ENCODE assay signal across 16 mouse cellular contexts in genomic region chr12:3283829-3284440, GRCm38 (mm10). TPM values are rescaled to one million over a fixed set of nuclear protein-coding genes. Genes with fewer than 3 reads are reported as not detected.
DNase-seq lines count a peak whose midpoint lies in the region; ATAC-seq and TF ChIP-seq lines count a peak whose summit lies in the region.
"Had no signal": no experiment of that assay in that cellular context is flagged by ENCODE, and none has a peak within 500 bp of the region (broad histone marks: within the 10 kb centered on the region; RNA-seq: fewer than 3 reads in every experiment).

No protein-coding gene starts in this region.

- peak overlapping the region; percentile 96 for H3K27ac ChIP-seq in MEL (ENCODE audit: control insufficient read depth, low read depth, low read length)
- peak overlapping the region; percentile 90 for H3K27ac ChIP-seq in liver, embryonic 12.5 days
- H3K27ac ChIP-seq in thymus, adult 2 months (ENCODE audit: control insufficient read depth, insufficient read depth, low read length): no peak overlapping the region
- H3K27ac ChIP-seq: embryonic facial prominence, embryonic 12.5 days; kidney, embryonic 15.5 days; limb, embryonic 15.5 days had no signal

- H3K9me3 ChIP-seq in megakaryocyte, embryonic 14.5 days: no peaks in the 10 kb centered on the region
- no peaks in the 10 kb centered on the region for H3K9me3 ChIP-seq in MEL (replicated peaks; ENCODE audit: insufficient read depth, low read length)
- H3K9me3 ChIP-seq in liver, embryonic 12.5 days (replicated peaks): no peaks in the 10 kb centered on the region
- H3K9me3 ChIP-seq: embryonic facial prominence, embryonic 12.5 days; kidney, embryonic 15.5 days; limb, embryonic 15.5 days had no signal

- no peak overlapping the region for H3K9ac ChIP-seq in MEL (ENCODE audit: control insufficient read depth, low read depth, low read length, poor library complexity, severe bottlenecking)
- H3K9ac ChIP-seq in liver, embryonic 12.5 days: peak overlapping the region; percentile 36
- H3K9ac ChIP-seq: embryonic facial prominence, embryonic 12.5 days; forebrain, postnatal 0 days; kidney, embryonic 15.5 days; limb, embryonic 15.5 days had no signal

- no peak for TF ChIP-seq RAD21 in MEL (IDR thresholded peaks at IDR 0.05; ENCODE audit: low read depth, low read length)

- DNase-seq in MEL (ENCODE audit: low read depth, low spot score): peak; percentile 70
- DNase-seq in cerebellum, postnatal 36 days: no peak
- no peak for DNase-seq in thymus, adult 2 months
- DNase-seq in gastrocnemius, postnatal 10 days: no peak
- DNase-seq: cerebellum, adult 2 months; forebrain, postnatal 0 days; heart, postnatal 10 days; lung, postnatal 10 days; right cerebral cortex, postnatal 14 days had no signal

- peaks cover 80% of the 10 kb centered on the region for H3K4me1 ChIP-seq in megakaryocyte, embryonic 14.5 days
- H3K4me1 ChIP-seq in MEL (ENCODE audit: control insufficient read depth in 1 of 2, insufficient read depth in 2 of 2, low read length in 2 of 2): peaks cover 22 to 37% of the 10 kb centered on the region in 2 experiments
- peaks cover 95% of the 10 kb centered on the region for H3K4me1 ChIP-seq in liver, embryonic 12.5 days
- H3K4me1 ChIP-seq in thymus, adult 2 months (replicated peaks; ENCODE audit: control insufficient read depth, insufficient read depth, low read length): no peaks in the 10 kb centered on the region
- H3K4me1 ChIP-seq: embryonic facial prominence, embryonic 12.5 days; kidney, embryonic 15.5 days; limb, embryonic 15.5 days had no signal

- no peak for ATAC-seq in megakaryocyte, adult 5-6 weeks (ENCODE audit: poor library complexity, severe bottlenecking)
- ATAC-seq in liver, embryonic 12.5 days: peak; percentile 49
- ATAC-seq in megakaryocyte-erythroid progenitor cell, adult 5-6 weeks (replicated peaks; ENCODE audit: low FRiP score, low TSS enrichment, poor library complexity, severe bottlenecking): peak; percentile 44
- ATAC-seq: forebrain, postnatal 0 days had no signal

- WGBS in liver, embryonic 12.5 days (ENCODE audit: insufficient replicate concordance): 33% methylated on average over 4 of the region's 4 CpGs
- WGBS in thymus, adult 2 months: 79% methylated on average over 4 of the region's 4 CpGs

- no peak for TF ChIP-seq POLR2A in MEL (IDR thresholded peaks at IDR 0.05; ENCODE audit: control insufficient read depth in 1 of 2, insufficient read depth in 1 of 2, low read depth in 1 of 2, low read length in 2 of 2, poor library complexity in 1 of 2)
- TF ChIP-seq POLR2A in thymus, adult 2 months (IDR thresholded peaks at IDR 0.05; ENCODE audit: control insufficient read depth, extremely low read depth, insufficient read depth, low read length, poor library complexity): no peak

- H3K79me2 ChIP-seq in MEL (ENCODE audit: control insufficient read depth, insufficient read depth, low read length, poor library complexity): peaks cover 58% of the 10 kb centered on the region

- H3K36me3 ChIP-seq in megakaryocyte, embryonic 14.5 days (replicated peaks; ENCODE audit: low read length): peaks cover 22% of the 10 kb centered on the region
- H3K36me3 ChIP-seq in MEL (ENCODE audit: control insufficient read depth in 1 of 2, insufficient read depth in 2 of 2, low read length in 2 of 2): peaks cover 3 to 69% of the 10 kb centered on the region in 2 experiments; a peak in 3 of 4 replicates
- H3K36me3 ChIP-seq in liver, embryonic 12.5 days: peaks cover 19% of the 10 kb centered on the region
- H3K36me3 ChIP-seq in thymus, adult 2 months (ENCODE audit: control insufficient read depth, insufficient read depth, low read length): no peaks in the 10 kb centered on the region
- H3K36me3 ChIP-seq: embryonic facial prominence, embryonic 12.5 days; kidney, embryonic 15.5 days had no signal

- TF ChIP-seq EP300 in MEL (IDR thresholded peaks at IDR 0.05; ENCODE audit: low read depth in 1 of 2, low read length in 2 of 2): peak; percentile 69

- no peaks in the 10 kb centered on the region for H3K27me3 ChIP-seq in megakaryocyte, embryonic 14.5 days (replicated peaks)
- H3K27me3 ChIP-seq in MEL (ENCODE audit: control insufficient read depth in 1 of 2, insufficient read depth in 2 of 2, low read length in 2 of 2): no peaks in the 10 kb centered on the region
- H3K27me3 ChIP-seq in liver, embryonic 12.5 days (replicated peaks): no peaks in the 10 kb centered on the region
- H3K27me3 ChIP-seq in thymus, adult 2 months (ENCODE audit: control insufficient read depth, insufficient read depth, low read length): no peaks in the 10 kb centered on the region
- H3K27me3 ChIP-seq: embryonic facial prominence, embryonic 12.5 days; kidney, embryonic 15.5 days; limb, embryonic 15.5 days had no signal

- H3K4me3 ChIP-seq in megakaryocyte, embryonic 14.5 days (replicated peaks): peak overlapping the region; percentile 35
- no peak overlapping the region for H3K4me3 ChIP-seq in MEL (ENCODE audit: control insufficient read depth in 1 of 2, insufficient read depth in 1 of 2, low read depth in 2 of 2, low read length in 2 of 2)
- no peak overlapping the region for H3K4me3 ChIP-seq in liver, embryonic 12.5 days
- no peak overlapping the region for H3K4me3 ChIP-seq in thymus, adult 2 months (ENCODE audit: control insufficient read depth, insufficient read depth, low read length)
- H3K4me3 ChIP-seq: embryonic facial prominence, embryonic 12.5 days; kidney, embryonic 15.5 days; limb, embryonic 15.5 days had no signal

- H3K4me2 ChIP-seq in liver, embryonic 12.5 days: peak overlapping the region; percentile 30
- H3K4me2 ChIP-seq: embryonic facial prominence, embryonic 12.5 days; kidney, embryonic 15.5 days; limb, embryonic 15.5 days had no signal

- no peak for TF ChIP-seq CTCF in MEL (IDR thresholded peaks at IDR 0.05 in 2 of 3, conservative IDR thresholded peaks at IDR 0.05 in 1 of 3; ENCODE audit: control insufficient read depth in 1 of 3, insufficient read depth in 1 of 3, low read depth in 2 of 3, low read length in 3 of 3, poor library complexity in 1 of 3, severe bottlenecking in 1 of 3)
- TF ChIP-seq CTCF in thymus, adult 2 months (IDR thresholded peaks at IDR 0.05; ENCODE audit: borderline replicate concordance, control insufficient read depth, extremely low read depth, insufficient read depth, low read length, poor library complexity): no peak

TF ChIP-seq in MEL, 35 proteins besides CTCF, POLR2A, EP300 and RAD21:
- TF ChIP-seq GATA1 (IDR thresholded peaks at IDR 0.05; ENCODE audit: low read depth, low read length): peak; percentile 46
- TF ChIP-seq MEF2A (IDR thresholded peaks at IDR 0.05; ENCODE audit: extremely low read depth, insufficient replicate concordance, low read depth, low read length, poor library complexity, severe bottlenecking): no peak
- peak; percentile 65 for TF ChIP-seq TAL1 (IDR thresholded peaks at IDR 0.05; ENCODE audit: low read length)
- peak; percentile 49; the same call in 1 of the 2 replicates for TF ChIP-seq RCOR1 (IDR thresholded peaks at IDR 0.05; ENCODE audit: low read depth, low read length)
- no peak for TF ChIP-seq UBTF (IDR thresholded peaks at IDR 0.05; ENCODE audit: borderline replicate concordance, insufficient read depth, low read depth, low read length)
- TF ChIP-seq E2F4 (IDR thresholded peaks at IDR 0.05; ENCODE audit: borderline replicate concordance, low read depth, low read length): no peak
- TF ChIP-seq ETS1 (IDR thresholded peaks at IDR 0.05; ENCODE audit: low read depth, low read length): peak; percentile 61
- no peak for TF ChIP-seq ZKSCAN1 (IDR thresholded peaks at IDR 0.05; ENCODE audit: low read depth, low read length)
- TF ChIP-seq USF2 (IDR thresholded peaks at IDR 0.05; ENCODE audit: borderline replicate concordance in 1 of 2, insufficient read depth in 1 of 2, low read depth in 1 of 2, low read length in 2 of 2): no peak
- TF ChIP-seq SIN3A (IDR thresholded peaks at IDR 0.05; ENCODE audit: low read length): no peak
- TF ChIP-seq KAT2A (conservative IDR thresholded peaks at IDR 0.05; ENCODE audit: low read depth, low read length): no peak
- TF ChIP-seq ELF1 (IDR thresholded peaks at IDR 0.05; ENCODE audit: low read depth, low read length): no peak
- no peak for TF ChIP-seq MXI1 (IDR thresholded peaks at IDR 0.05; ENCODE audit: low read depth, low read length)

RNA-seq across cellular contexts. Expression of gene Rab10, which starts 25.8 kb away (rescaled TPM):
- 44.4 and 62.1 TPM in 2 replicates for polyA plus RNA-seq in megakaryocyte, embryonic 14.5 days (2012; ENCODE audit: insufficient read depth, low replicate concordance)
- 68.7 and 74.6 TPM in 2 replicates for total RNA-seq in megakaryocyte, adult 5-6 weeks (2015)
- 94.9 and 96.9 TPM in 2 replicates for total RNA-seq in megakaryocyte, adult 5-6 weeks (2017)
- total RNA-seq in MEL (2012; rRNA removed): 62.5 and 67.7 TPM in 2 replicates
- 10 to 100 TPM; 41.3 to 71.8 TPM for polyA plus RNA-seq in MEL (2012; ENCODE audit: insufficient read depth in 1 of 2, insufficient read length in 2 of 2, low read depth in 1 of 2, low replicate concordance in 2 of 2, missing spikeins in 1 of 2)
- 79.4 and 80.8 TPM in 2 replicates for polyA plus RNA-seq in liver, embryonic 12.5 days (2016; fragmentation: Nextera tagmentation; extraction: Ambion mirVana)
- total RNA-seq in megakaryocyte-erythroid progenitor cell, adult 5-6 weeks (2014; fragmentation: Nextera tagmentation): 71.0 and 79.4 TPM in 2 replicates
- 114 and 151 TPM in 2 replicates for total RNA-seq in megakaryocyte-erythroid progenitor cell, adult 5-6 weeks (2017)
- polyA plus RNA-seq in thymus, adult 2 months (2012; rRNA removed): 37.8 and 44.0 TPM in 2 replicates
- 100 to 1,000 TPM; 208 to 238 TPM for total RNA-seq in gastrocnemius, postnatal 10 days (2021)
